Mouse (Mus musculus) Patski (cell line): Measurements from ENCODE around the gene 6430548M08Rik. TPM values are rescaled to one million over a fixed set of nuclear protein-coding genes. Genes with fewer than 3 reads are reported as not detected.

Experiments used
- ATAC-seq: fragments of 100-300 bp; one replicate; pipeline ENCODE4 v1.8.0; 2021
- CTCF ChIA-PET: fragments of 350-600 bp; sonication (Branson Sonifier 250); formaldehyde crosslinking; loops from one replicate; lab custom pipeline; 2022; ENCODE audit warnings: inconsistent platforms; lab: Charles Lee
- POLR2A ChIA-PET: fragments of 350-600 bp; sonication (Branson Sonifier 250); formaldehyde crosslinking; loops from one replicate; lab custom pipeline; 2022; ENCODE audit warnings: antibody characterized with exemption, inconsistent platforms; lab: Charles Lee
- DNase-seq: peaks from one replicate; pipeline ENCODE4 v3.0.0-alpha.2; 2011; ENCODE audit warnings: low read depth, low spot score
- H3K27me3 ChIP-seq: fragments of 371-371 bp; one replicate; pipeline ENCODE4 v1.5.1; 2021
- CTCF ChIP-seq: fragments of 100-300 bp; IDR thresholded peaks from one replicate; pipeline ENCODE4 v1.5.1; 2021
- in situ Hi-C: fragments of 300-500 bp; cut with MboI; formaldehyde crosslinking; loops from 3 replicates; pipeline ENCODE4 v1.11.1; 2018; ENCODE audit warnings: low pct_unique_long_range_greater_than_20kb, mixed read lengths
- polyA plus RNA-seq: library from polyadenylated mRNA; unstranded; gene quantifications from one replicate; pipeline ENCODE4 v1.2.3, GENCODE M21; 2021

The 6430548M08Rik gene
- polyA plus RNA-seq, 1 experiment from 2014 or later, result 6.3 TPM

GRCm38 (mm10) chr8:120103916-120104315 is 10.0 kb upstream of the 6430548M08Rik start:
- CTCF ChIA-PET, result interaction anchor here (1.2 kb wide), 1 partner anchor 48 kb away, joined by 3 read pairs; no protein-coding TSS in a partner anchor
- in situ Hi-C loops, result no loop called here
- POLR2A ChIA-PET, result no interaction called here
- H3K27me3 ChIP-seq, result no peaks in the 10 kb centered on the region
- TF ChIP-seq CTCF, result no peak
- DNase-seq (no peak), ATAC-seq (no peak)

- H3K27me3 ChIP-seq, result no peaks in the 10 kb centered on the region
- ChIA-PET CTCF (interaction anchor here (1.1 kb wide), 1 partner anchor 9 kb away, joined by 3 read pairs; the partner anchor contains the start of gene 6430548M08Rik), POLR2A (no interaction called here)
- DNase-seq (no peak), ATAC-seq (no peak)
- no peak for TF ChIP-seq CTCF
- in situ Hi-C loops, result no loop called here
Measured at GRCm38 (mm10) chr8:120104721-120105272, 9.2 kb upstream of the 6430548M08Rik start.

- H3K27me3 ChIP-seq, result no peaks in the 10 kb centered on the region
- ChIA-PET POLR2A (no interaction called here), CTCF (no interaction called here)
- DNase-seq, result no peak
- in situ Hi-C loops, result no loop called here
- no peak for ATAC-seq
- TF ChIP-seq CTCF, result no peak
Measured at GRCm38 (mm10) chr8:120109149-120109548, 4.8 kb upstream of the 6430548M08Rik start.

GRCm38 (mm10) chr8:120110966-120111365 is 3.0 kb upstream of the 6430548M08Rik start:
- CTCF ChIA-PET, result no interaction called here
- no peaks in the 10 kb centered on the region for H3K27me3 ChIP-seq
- in situ Hi-C loops, result no loop called here
- POLR2A ChIA-PET, result interaction anchor here (0.7 kb wide), 1 partner anchor 21 kb away, joined by 3 read pairs; no protein-coding TSS in a partner anchor
- ATAC-seq, result no peak
- DNase-seq, result no peak
- TF ChIP-seq CTCF, result no peak

- ATAC-seq, result no peak
Measured at GRCm38 (mm10) chr8:120111382-120111781, 2.6 kb upstream of the 6430548M08Rik start.

GRCm38 (mm10) chr8:120112535-120112934 is 1.4 kb upstream of the 6430548M08Rik start:
- ATAC-seq (no peak), DNase-seq (no peak)
- CTCF ChIA-PET, result interaction anchor here (1.4 kb wide), 1 partner anchor 10 kb away, joined by 3 read pairs; no protein-coding TSS in a partner anchor
- TF ChIP-seq CTCF, result no peak
- H3K27me3 ChIP-seq, result no peaks in the 10 kb centered on the region
- POLR2A ChIA-PET, result interaction anchor here (0.7 kb wide), 1 partner anchor 68 kb away, joined by 3 read pairs; no protein-coding TSS in a partner anchor
- in situ Hi-C loops, result no loop called here

More at GRCm38 (mm10) chr8:120111382-120111781, 2.6 kb upstream of the 6430548M08Rik start:
- no peaks in the 10 kb centered on the region for H3K27me3 ChIP-seq
- in situ Hi-C loops, result no loop called here
- no peak for TF ChIP-seq CTCF
- DNase-seq, result no peak
- CTCF ChIA-PET, result no interaction called here
- POLR2A ChIA-PET, result interaction anchor here (0.7 kb wide), 1 partner anchor 20 kb away, joined by 3 read pairs; no protein-coding TSS in a partner anchor

GRCm38 (mm10) chr8:120113306-120113705 is 646 bp upstream of the 6430548M08Rik start:
- DNase-seq (no peak), ATAC-seq (peak; percentile 33)
- no peak for TF ChIP-seq CTCF
- no peaks in the 10 kb centered on the region for H3K27me3 ChIP-seq
- in situ Hi-C loops, result no loop called here
- POLR2A ChIA-PET, result interaction anchor here (0.5 to 1.0 kb wide), 3 partner anchors 13 to 142 kb away, joined by 3 read pairs; no protein-coding TSS in a partner anchor
- CTCF ChIA-PET, result interaction anchor here (1.2 to 1.4 kb wide), 3 partner anchors 8 to 11 kb away, joined by 3 read pairs; no protein-coding TSS in a partner anchor

- no peak for TF ChIP-seq CTCF
- in situ Hi-C loops, result no loop called here
- CTCF ChIA-PET, result interaction anchor here (1.2 to 1.8 kb wide), 3 partner anchors 9 to 50 kb away, joined by 3 to 5 read pairs (median 3); no protein-coding TSS in a partner anchor
- H3K27me3 ChIP-seq, result no peaks in the 10 kb centered on the region
- POLR2A ChIA-PET, result no interaction called here
- DNase-seq (no peak), ATAC-seq (peak; percentile 25)
Measured at GRCm38 (mm10) chr8:120114315-120114841, 426 bp downstream of the 6430548M08Rik start.

- no peak for DNase-seq
- no peaks in the 10 kb centered on the region for H3K27me3 ChIP-seq
- POLR2A ChIA-PET, result no interaction called here
- CTCF ChIA-PET, result no interaction called here
- in situ Hi-C loops, result no loop called here
- TF ChIP-seq CTCF, result no peak
- ATAC-seq, result no peak
Measured at GRCm38 (mm10) chr8:120116600-120116999, 2.6 kb downstream of the 6430548M08Rik start.

GRCm38 (mm10) chr8:120118162-120118561 is 4.2 kb downstream of the 6430548M08Rik start:
- CTCF ChIA-PET, result interaction anchor here (1.0 kb wide), 1 partner anchor 163 kb away, joined by 3 read pairs; no protein-coding TSS in a partner anchor
- TF ChIP-seq CTCF, result no peak
- ATAC-seq (no peak), DNase-seq (no peak)
- in situ Hi-C loops, result no loop called here
- no peaks in the 10 kb centered on the region for H3K27me3 ChIP-seq
- POLR2A ChIA-PET, result no interaction called here

- H3K27me3 ChIP-seq, result no peaks in the 10 kb centered on the region
- no peak for ATAC-seq
- in situ Hi-C loops, result no loop called here
- ChIA-PET POLR2A (no interaction called here), CTCF (no interaction called here)
- DNase-seq, result no peak
- no peak for TF ChIP-seq CTCF
Measured at GRCm38 (mm10) chr8:120118847-120119246, 4.9 kb downstream of the 6430548M08Rik start.
